Mouse (Mus musculus): ENCODE data around the gene Ythdf2. TPM values are rescaled to one million over a fixed set of nuclear protein-coding genes. Genes with fewer than 3 reads are reported as not detected.
"Not testable (repeated sequence)": the region's sequence is repeated elsewhere in the genome, so short reads cannot be mapped to it uniquely, and the experiment has no call there.

The Ythdf2 gene
- polyA plus RNA-seq, 1 experiment from 2014 or later = 134 TPM

- Histone ChIP-seq H3K4me3 (no peak overlapping the region), H3K4me2 (no peak overlapping the region), H3K36me3 (peaks cover 93% of the 10 kb centered on the region), H3K27me3 (no peaks in the 10 kb centered on the region), H3K9me3 (no peaks in the 10 kb centered on the region), H3K9ac (no peak overlapping the region), H3K27ac (no peak overlapping the region), H3K4me1 (replicated peaks) (no peaks in the 10 kb centered on the region)
- WGBS = 84% methylated on average over 4 of the region's 4 CpGs
- no peak for ATAC-seq (ENCODE audit: low FRiP score)
Observed at GRCm38 (mm10) chr4:132238356-132238755, 26.3 kb upstream of the Ythdf2 start.

- Histone ChIP-seq H3K9ac (no peak overlapping the region), H3K27ac (no peak overlapping the region), H3K9me3 (no peaks in the 10 kb centered on the region), H3K4me1 (replicated peaks) (no peaks in the 10 kb centered on the region), H3K4me3 (no peak overlapping the region), H3K36me3 (peaks cover 94% of the 10 kb centered on the region), H3K27me3 (no peaks in the 10 kb centered on the region), H3K4me2 (no peak overlapping the region)
- no peak for ATAC-seq (ENCODE audit: low FRiP score)
- WGBS = 98% methylated on average over 8 of the region's 8 CpGs
Observed at GRCm38 (mm10) chr4:132234710-132235109, 22.6 kb upstream of the Ythdf2 start.

- WGBS = 94% methylated on average over 5 of the region's 5 CpGs
- no peak for ATAC-seq (ENCODE audit: low FRiP score)
- Histone ChIP-seq H3K4me3 (no peak overlapping the region), H3K9me3 (no peaks in the 10 kb centered on the region), H3K36me3 (peaks cover 94% of the 10 kb centered on the region), H3K9ac (no peak overlapping the region), H3K4me1 (replicated peaks) (no peaks in the 10 kb centered on the region), H3K27me3 (no peaks in the 10 kb centered on the region), H3K27ac (no peak overlapping the region), H3K4me2 (no peak overlapping the region)
Observed at GRCm38 (mm10) chr4:132230422-132230821, 18.3 kb upstream of the Ythdf2 start.

GRCm38 (mm10) chr4:132222001-132222400 lies 9.9 kb upstream of the Ythdf2 start:
- H3K4me3 ChIP-seq; H3K27ac ChIP-seq; H3K9ac ChIP-seq; ATAC-seq (ENCODE audit: low FRiP score); H3K27me3 ChIP-seq; H3K4me2 ChIP-seq; H3K9me3 ChIP-seq; H3K4me1 ChIP-seq (replicated peaks): not testable (repeated sequence)
- 90% methylated on average over 5 of the region's 5 CpGs for WGBS
- H3K36me3 ChIP-seq = peaks cover 52% of the 10 kb centered on the region

- H3K4me2 ChIP-seq; H3K27ac ChIP-seq; ATAC-seq (ENCODE audit: low FRiP score); H3K4me3 ChIP-seq; H3K9me3 ChIP-seq; H3K27me3 ChIP-seq; H3K9ac ChIP-seq; H3K4me1 ChIP-seq (replicated peaks): not testable (repeated sequence)
- 75% methylated on average over 4 of the region's 6 CpGs for whole genome bisulfite sequencing
- peaks cover 19% of the 10 kb centered on the region for H3K36me3 ChIP-seq
Observed at GRCm38 (mm10) chr4:132218439-132218838, 6.3 kb upstream of the Ythdf2 start.

GRCm38 (mm10) chr4:132217781-132218180 lies 5.7 kb upstream of the Ythdf2 start:
- Histone ChIP-seq H3K4me2 (no peak overlapping the region), H3K9me3 (no peaks in the 10 kb centered on the region), H3K4me3 (no peak overlapping the region), H3K9ac (no peak overlapping the region), H3K36me3 (peaks cover 12% of the 10 kb centered on the region), H3K4me1 (replicated peaks) (no peaks in the 10 kb centered on the region), H3K27me3 (no peaks in the 10 kb centered on the region), H3K27ac (no peak overlapping the region)
- no peak for ATAC-seq (ENCODE audit: low FRiP score)
- WGBS = 90% methylated on average over 2 of the region's 2 CpGs

GRCm38 (mm10) chr4:132216602-132217001 lies 4.5 kb upstream of the Ythdf2 start:
- H3K4me3 ChIP-seq = no peak overlapping the region
- H3K9ac ChIP-seq = no peak overlapping the region
- no peak overlapping the region for H3K4me2 ChIP-seq
- H3K36me3 ChIP-seq = peaks cover 5% of the 10 kb centered on the region; the same call in 1 of the 2 replicates
- H3K4me1 ChIP-seq (replicated peaks) = peaks cover 3% of the 10 kb centered on the region; the same call in 1 of the 2 replicates
- no peak for ATAC-seq (ENCODE audit: low FRiP score)
- 79% methylated on average over 1 of the region's 1 CpGs for WGBS
- H3K27ac ChIP-seq = no peak overlapping the region
- no peaks in the 10 kb centered on the region for H3K27me3 ChIP-seq
- no peaks in the 10 kb centered on the region for H3K9me3 ChIP-seq

GRCm38 (mm10) chr4:132214847-132215246 lies 2.7 kb upstream of the Ythdf2 start:
- no peak overlapping the region for H3K27ac ChIP-seq
- WGBS = 75% methylated on average over 4 of the region's 4 CpGs
- no peaks in the 10 kb centered on the region for H3K27me3 ChIP-seq
- no peaks in the 10 kb centered on the region for H3K9me3 ChIP-seq
- H3K4me1 ChIP-seq (replicated peaks) = peaks cover 13% of the 10 kb centered on the region
- no peak overlapping the region for H3K4me2 ChIP-seq
- H3K9ac ChIP-seq = no peak overlapping the region
- H3K4me3 ChIP-seq = no peak overlapping the region
- no peaks in the 10 kb centered on the region for H3K36me3 ChIP-seq
- no peak for ATAC-seq (ENCODE audit: low FRiP score)

- Histone ChIP-seq H3K4me3 (peak overlapping the region; percentile 99), H3K9ac (peak overlapping the region; percentile 100), H3K36me3 (peaks cover 17% of the 10 kb centered on the region), H3K9me3 (no peaks in the 10 kb centered on the region), H3K4me2 (peak overlapping the region; percentile 77), H3K4me1 (replicated peaks) (peaks cover 27% of the 10 kb centered on the region), H3K27me3 (no peaks in the 10 kb centered on the region), H3K27ac (peak overlapping the region; percentile 94)
- under 1% methylated on average over 88 of the region's 89 CpGs for WGBS
- peak; percentile 89 for ATAC-seq (ENCODE audit: low FRiP score)
Observed at GRCm38 (mm10) chr4:132211091-132211942, 786 bp downstream of the Ythdf2 start.

GRCm38 (mm10) chr4:132210325-132210724 lies 1.8 kb downstream of the Ythdf2 start:
- Histone ChIP-seq H3K27ac (no peak overlapping the region), H3K27me3 (no peaks in the 10 kb centered on the region), H3K4me3 (peak overlapping the region; percentile 99), H3K9ac (peak overlapping the region; percentile 100), H3K36me3 (peaks cover 27% of the 10 kb centered on the region), H3K4me1 (replicated peaks) (peaks cover 27% of the 10 kb centered on the region), H3K9me3 (no peaks in the 10 kb centered on the region), H3K4me2 (peak overlapping the region; percentile 77)
- 64% methylated on average over 2 of the region's 2 CpGs for WGBS
- ATAC-seq (ENCODE audit: low FRiP score) = no peak

GRCm38 (mm10) chr4:132209299-132209698 lies 2.8 kb downstream of the Ythdf2 start:
- H3K9me3 ChIP-seq = no peaks in the 10 kb centered on the region
- peak overlapping the region; percentile 8; the same call in 1 of the 2 replicates for H3K4me3 ChIP-seq
- H3K36me3 ChIP-seq = peaks cover 37% of the 10 kb centered on the region
- peaks cover 28% of the 10 kb centered on the region for H3K4me1 ChIP-seq (replicated peaks)
- no peak for ATAC-seq (ENCODE audit: low FRiP score)
- H3K27me3 ChIP-seq = no peaks in the 10 kb centered on the region
- H3K27ac ChIP-seq = no peak overlapping the region
- H3K9ac ChIP-seq = peak overlapping the region; percentile 1; the same call in 1 of the 2 replicates
- peak overlapping the region; percentile 20 for H3K4me2 ChIP-seq
- WGBS = 96% methylated on average over 2 of the region's 2 CpGs

GRCm38 (mm10) chr4:132207280-132207679 lies 4.8 kb downstream of the Ythdf2 start:
- 94% methylated on average over 4 of the region's 4 CpGs for WGBS
- Histone ChIP-seq H3K9me3 (no peaks in the 10 kb centered on the region), H3K27me3 (no peaks in the 10 kb centered on the region), H3K36me3 (peaks cover 57% of the 10 kb centered on the region), H3K27ac (no peak overlapping the region), H3K9ac (no peak overlapping the region), H3K4me3 (no peak overlapping the region), H3K4me2 (no peak overlapping the region), H3K4me1 (replicated peaks) (peaks cover 41% of the 10 kb centered on the region)
- ATAC-seq (ENCODE audit: low FRiP score) = no peak

GRCm38 (mm10) chr4:132198771-132199170 lies 13.3 kb downstream of the Ythdf2 start:
- no peak overlapping the region for H3K27ac ChIP-seq
- no peak overlapping the region for H3K9ac ChIP-seq
- no peak for ATAC-seq (ENCODE audit: low FRiP score)
- H3K4me1 ChIP-seq (replicated peaks) = peaks cover 62% of the 10 kb centered on the region
- H3K4me2 ChIP-seq = no peak overlapping the region
- no peaks in the 10 kb centered on the region for H3K27me3 ChIP-seq
- peaks cover 29% of the 10 kb centered on the region for H3K36me3 ChIP-seq
- no peaks in the 10 kb centered on the region for H3K9me3 ChIP-seq
- no peak overlapping the region for H3K4me3 ChIP-seq
